Mouse (Mus musculus) neural tube, embryonic 11.5 days (tissue): ENCODE measurements around the gene Pipox. TPM values are rescaled to one million over a fixed set of nuclear protein-coding genes. Genes with fewer than 3 reads are reported as not detected.

Experiments used
- ATAC-seq: fragments of 200-750 bp; cut with Nextera tagmentation; 2 replicates; pipeline ENCODE4 v1.8.0; 2017; ENCODE audit warnings: moderate number of reproducible peaks, mild to moderate bottlenecking, moderate TSS enrichment, moderate library complexity; ENCODE audit not compliant: insufficient read depth, low FRiP score, low TSS enrichment
- DNase-seq: peaks from one replicate; pipeline ENCODE4 v3.0.0-alpha.2; 2015; ENCODE audit warnings: low spot score
- H3K27ac ChIP-seq: fragments of 300-500 bp; sonication (generic); 2 replicates; pipeline ENCODE4 v1.5.1; 2014; ENCODE audit warnings: low read depth, mild to moderate bottlenecking, low read length
- H3K27me3 ChIP-seq: fragments of 300-500 bp; sonication (generic); 2 replicates; pipeline ENCODE4 v1.6.1; 2014; ENCODE audit warnings: mild to moderate bottlenecking, low read length, mixed read lengths; ENCODE audit not compliant: control insufficient read depth, insufficient read depth
- H3K36me3 ChIP-seq: fragments of 300-500 bp; sonication (generic); 2 replicates; pipeline ENCODE4 v1.6.1; 2014; ENCODE audit warnings: mild to moderate bottlenecking, low read length, moderate library complexity, mixed read lengths; ENCODE audit not compliant: control insufficient read depth, insufficient read depth
- H3K4me1 ChIP-seq: fragments of 300-500 bp; sonication (generic); 2 replicates; pipeline ENCODE4 v1.6.1; 2014; ENCODE audit warnings: low read length, mixed read lengths; ENCODE audit not compliant: control insufficient read depth, insufficient read depth
- H3K4me2 ChIP-seq: fragments of 300-500 bp; sonication (generic); 2 replicates; pipeline ENCODE4 v1.6.1; 2014; ENCODE audit warnings: low read depth, mild to moderate bottlenecking, moderate library complexity
- H3K4me3 ChIP-seq: fragments of 300-500 bp; sonication (generic); 2 replicates; pipeline ENCODE4 v1.5.1; 2014; ENCODE audit warnings: low read depth, low read length
- H3K9ac ChIP-seq: fragments of 300-500 bp; sonication (generic); 2 replicates; pipeline ENCODE4 v1.6.1; 2014; ENCODE audit warnings: mild to moderate bottlenecking, low read length
- H3K9me3 ChIP-seq: fragments of 300-500 bp; sonication (generic); 2 replicates; pipeline ENCODE4 v1.6.1; 2016; ENCODE audit warnings: low read length; ENCODE audit not compliant: control insufficient read depth
- WGBS: fragments of 180-500 bp; shearing (Covaris S2); extraction: QIAGEN DNeasy Blood & Tissue Kit; methylation state at CpG from one replicate; pipeline ENCODE4 v1.1.7; 2014; 5-methylcytosine and 5-hydroxymethylcytosine counted together
- polyA plus RNA-seq: library from polyadenylated mRNA; unstranded; fragments of >200 nt; fragmentation: Nextera tagmentation; extraction: Ambion mirVana; gene quantifications from 2 replicates; pipeline ENCODE4 v1.2.1, GENCODE M21; 2014

Pipox gene
- polyA plus RNA-seq = 2.6 and 4.0 TPM in 2 replicates

DNA sequence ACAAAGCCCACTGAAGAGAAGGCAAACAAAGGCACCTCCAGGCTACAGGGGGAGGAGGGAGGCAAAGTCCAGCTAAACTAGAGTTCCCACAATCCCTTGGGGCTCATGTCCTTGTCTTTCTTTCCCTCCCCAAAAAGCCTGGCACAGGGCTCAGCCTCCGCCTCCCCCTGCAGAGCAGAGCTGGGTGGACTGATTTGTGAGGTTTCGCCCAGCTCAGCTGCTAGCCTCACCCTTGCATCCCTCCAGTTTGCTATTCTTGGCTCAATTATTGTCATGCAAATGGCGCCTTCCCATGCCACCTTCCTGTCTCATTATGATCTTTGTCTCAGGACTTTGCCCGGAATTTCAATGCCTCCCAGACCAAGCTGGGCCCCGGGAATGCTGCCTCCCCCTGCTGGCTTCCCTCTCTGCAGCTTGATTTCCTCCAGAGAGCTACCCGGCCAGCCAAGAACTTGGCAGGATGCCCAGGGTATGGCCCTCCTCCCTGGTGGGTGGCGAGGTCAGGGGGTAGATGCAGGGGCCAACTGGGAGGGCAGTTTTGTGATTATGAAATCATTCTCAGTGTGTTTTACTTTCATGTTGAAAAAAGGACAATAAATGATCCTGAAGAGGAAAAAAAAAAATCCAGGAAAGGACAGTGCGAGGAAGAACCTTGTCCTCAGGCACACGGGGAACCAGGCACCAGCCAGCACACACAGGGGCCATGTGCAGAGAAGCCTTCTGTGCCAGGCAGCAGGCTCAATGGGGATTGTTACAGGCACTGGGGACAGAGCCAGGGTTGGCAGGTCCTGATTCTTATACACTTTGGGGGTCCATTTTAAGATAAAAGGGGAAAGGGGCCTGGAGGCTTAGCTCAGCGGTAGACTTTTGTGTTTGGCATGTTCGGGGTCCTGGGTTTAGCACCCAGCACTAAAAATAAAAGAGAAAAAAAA is at the start of gene Pipox:
Pipox (minus strand) TSS at position 310 of the 932 bp plus-strand sequence.
- Histone ChIP-seq H3K27me3 (peaks cover 26% of the 10 kb centered on the region), H3K4me3 (peak within 1 kb of the TSS; percentile 10; the same call in 1 of the 2 replicates), H3K4me1 (peaks cover 22% of the 10 kb centered on the region), H3K27ac (peak within 1 kb of the TSS; percentile 85), H3K36me3 (no peaks in the 10 kb centered on the region), H3K4me2 (peak within 1 kb of the TSS; percentile 30), H3K9ac (peak within 1 kb of the TSS; percentile 49), H3K9me3 (no peaks in the 10 kb centered on the region)
- WGBS = 18% methylated on average over 11 of the region's 11 CpGs
- peak; percentile 82 for ATAC-seq
- DNase-seq = peak; percentile 86

DNA sequence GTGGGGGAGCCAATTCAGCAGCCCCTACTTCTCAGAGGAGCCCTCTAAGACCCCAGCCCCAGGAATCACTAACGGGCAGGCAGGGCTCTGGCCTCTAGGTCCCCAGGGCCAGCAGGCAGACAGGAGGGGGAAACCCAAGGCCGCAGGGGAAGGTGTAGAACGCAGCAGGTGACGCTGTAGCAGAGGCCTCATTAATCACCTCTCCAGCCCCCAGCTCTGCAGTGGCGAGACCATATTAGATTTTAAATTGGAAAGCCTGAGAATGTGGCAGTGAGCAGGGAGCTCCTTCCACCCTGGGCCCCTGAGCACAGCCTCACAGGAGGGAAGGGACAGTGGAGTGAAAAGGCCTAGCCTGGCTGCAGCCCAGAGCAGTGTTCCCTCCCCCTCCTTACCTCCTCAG is 48.3 kb upstream of the Pipox start:
- H3K9me3 ChIP-seq = no peaks in the 10 kb centered on the region
- DNase-seq (peak; percentile 40), ATAC-seq (no peak)
- peaks cover 29% of the 10 kb centered on the region for H3K27me3 ChIP-seq
- H3K4me1 ChIP-seq = peaks cover 9% of the 10 kb centered on the region
- no peak overlapping the region for H3K9ac ChIP-seq
- 0 out of 2 replicates have a peak overlapping the region, but pooled peaks have one; percentile 24 for H3K27ac ChIP-seq
- H3K4me2 ChIP-seq = no peak overlapping the region
- H3K4me3 ChIP-seq = no peak overlapping the region
- 12% methylated on average over 5 of the region's 5 CpGs for WGBS
- H3K36me3 ChIP-seq = no peaks in the 10 kb centered on the region

DNA sequence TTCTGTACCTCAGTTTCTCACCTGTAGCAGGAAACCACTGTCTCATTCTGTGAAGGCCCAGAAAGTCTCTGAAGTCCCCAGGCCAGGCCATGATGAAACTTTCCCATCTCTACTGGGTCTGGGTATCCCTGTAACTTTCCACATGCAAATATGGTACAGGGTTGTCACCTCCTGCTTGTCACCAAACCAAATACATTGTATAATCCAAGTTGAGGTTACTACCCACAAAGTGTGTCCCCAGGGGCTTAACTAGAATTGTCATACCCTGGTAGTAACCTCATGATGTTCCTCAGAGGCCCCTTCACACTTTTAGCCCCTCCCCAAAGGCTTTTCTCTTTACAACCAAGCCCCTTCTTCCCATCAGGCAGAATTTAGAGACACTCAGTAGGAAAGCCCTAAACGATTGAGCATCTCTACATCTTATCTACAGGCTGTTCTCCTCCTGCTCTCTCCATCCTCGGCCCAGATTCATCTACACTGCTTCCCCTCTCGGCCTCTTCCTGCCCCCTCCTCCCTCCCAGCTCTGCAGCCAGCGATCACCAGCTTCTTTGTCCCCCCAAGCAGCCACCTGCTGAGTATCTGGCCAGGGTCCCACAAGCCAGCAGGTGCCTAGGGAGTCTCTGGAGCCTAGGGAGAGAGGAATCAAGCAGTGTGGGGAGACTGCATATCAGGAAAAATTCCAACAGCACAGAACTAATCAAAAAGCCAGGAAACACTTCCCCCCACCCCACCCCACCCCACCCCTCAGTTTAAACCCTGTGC is 43.9 kb upstream of the Pipox start:
- DNase-seq = no peak
- Histone ChIP-seq H3K27ac (no peak overlapping the region), H3K36me3 (no peaks in the 10 kb centered on the region), H3K9ac (no peak overlapping the region), H3K9me3 (no peaks in the 10 kb centered on the region), H3K27me3 (peaks cover 64% of the 10 kb centered on the region), H3K4me2 (no peak overlapping the region), H3K4me1 (peaks cover 12% of the 10 kb centered on the region), H3K4me3 (no peak overlapping the region)
- WGBS = 18% methylated on average over 4 of the region's 4 CpGs
- no peak for ATAC-seq

DNA sequence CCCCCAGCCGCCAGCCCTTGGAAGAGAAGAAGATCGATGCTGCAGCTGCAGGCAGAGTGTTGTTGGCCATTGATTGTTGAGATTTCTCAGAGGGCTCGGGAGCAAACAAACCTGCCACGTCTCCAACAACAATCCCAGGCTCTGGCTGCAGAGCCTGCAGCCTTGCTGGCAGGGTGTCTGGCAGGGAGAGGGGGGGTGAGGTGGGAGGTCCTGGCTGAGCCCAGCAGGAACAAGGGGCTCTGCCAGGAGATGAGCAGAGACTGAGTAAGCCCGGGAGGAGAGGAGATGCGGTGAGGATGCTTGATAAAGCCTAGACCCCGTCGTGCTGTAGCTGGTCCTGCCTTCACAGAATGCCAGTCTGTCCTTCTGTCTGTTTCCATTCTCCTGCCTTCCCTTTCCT is 43.0 kb upstream of the Pipox start:
- peaks cover 8% of the 10 kb centered on the region for H3K4me1 ChIP-seq
- H3K36me3 ChIP-seq = no peaks in the 10 kb centered on the region
- no peak overlapping the region for H3K27ac ChIP-seq
- H3K9ac ChIP-seq = no peak overlapping the region
- 18% methylated on average over 8 of the region's 8 CpGs for WGBS
- peaks cover 70% of the 10 kb centered on the region for H3K27me3 ChIP-seq
- H3K9me3 ChIP-seq = no peaks in the 10 kb centered on the region
- ATAC-seq (no peak), DNase-seq (no peak)
- no peak overlapping the region for H3K4me2 ChIP-seq
- H3K4me3 ChIP-seq = no peak overlapping the region

DNA sequence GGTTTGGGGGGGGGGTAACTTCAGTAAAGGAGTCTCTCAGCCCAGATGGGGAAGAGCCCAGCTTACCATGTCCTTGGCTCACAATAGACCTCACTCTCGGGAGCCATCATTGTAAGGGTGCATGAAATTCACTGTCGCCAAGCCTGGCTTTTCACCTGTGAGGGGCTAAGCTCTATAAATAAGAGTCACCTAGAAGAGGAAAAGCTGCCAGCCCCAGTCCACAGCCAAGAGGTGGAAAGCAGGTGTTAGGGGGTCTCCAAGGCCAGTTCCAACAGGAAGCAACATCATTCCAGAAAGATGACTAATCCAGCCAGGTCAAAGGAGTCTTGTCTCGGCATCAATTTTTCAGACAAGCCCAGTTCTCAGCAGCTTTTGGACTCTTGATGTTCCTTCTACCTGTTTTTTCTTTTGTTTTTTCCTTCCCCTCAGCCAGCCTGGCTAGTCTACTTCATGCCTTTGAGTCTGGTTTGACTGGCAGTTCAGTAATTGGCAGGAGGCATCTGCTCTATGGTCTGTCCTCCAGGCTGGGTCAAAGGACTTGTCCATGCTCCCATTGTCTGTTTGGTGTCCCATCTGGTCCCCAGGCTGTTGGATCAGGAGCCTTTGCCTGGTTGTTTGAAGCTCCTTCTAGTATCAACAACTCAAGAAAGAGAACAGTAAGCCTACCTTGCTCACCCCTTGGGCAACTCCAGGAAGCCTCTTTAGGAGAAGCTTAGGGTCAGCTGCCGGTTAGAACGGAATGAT is 40.8 kb upstream of the Pipox start:
- WGBS = 66% methylated on average over 5 of the region's 5 CpGs
- peaks cover 74% of the 10 kb centered on the region for H3K27me3 ChIP-seq

DNA sequence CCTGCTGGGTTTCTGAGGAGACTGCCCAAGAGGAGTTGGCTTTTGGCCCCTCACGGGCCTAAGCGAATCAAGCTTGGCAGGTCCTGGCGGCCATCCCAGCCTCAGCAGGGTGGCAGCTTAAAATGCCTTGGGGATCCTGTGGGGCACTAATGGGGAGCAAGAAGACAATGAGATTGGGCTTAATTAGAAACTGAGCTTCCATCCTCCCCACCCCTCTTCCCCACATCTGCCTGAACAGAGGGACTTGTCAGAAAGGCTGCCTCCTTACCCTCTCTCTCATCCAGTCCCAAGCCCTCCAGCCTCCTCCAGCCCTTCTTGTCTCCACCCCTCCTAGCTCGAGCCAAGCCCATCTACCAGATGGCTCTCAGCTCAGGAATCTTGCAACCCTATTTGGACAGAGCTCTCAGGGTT is 40.2 kb upstream of the Pipox start:
- Histone ChIP-seq H3K27me3 (peaks cover 68% of the 10 kb centered on the region), H3K4me1 (peaks cover 10% of the 10 kb centered on the region), H3K4me2 (no peak overlapping the region), H3K4me3 (no peak overlapping the region), H3K9me3 (no peaks in the 10 kb centered on the region), H3K36me3 (no peaks in the 10 kb centered on the region), H3K9ac (no peak overlapping the region), H3K27ac (no peak overlapping the region)
- no peak for DNase-seq
- no peak for ATAC-seq
- WGBS = 7% methylated on average over 4 of the region's 4 CpGs

More for the DNA sequence above, 40.8 kb upstream of the Pipox start:
- DNase-seq (no peak), ATAC-seq (no peak)
- H3K4me3 ChIP-seq = no peak overlapping the region
- no peak overlapping the region for H3K27ac ChIP-seq
- no peak overlapping the region for H3K4me2 ChIP-seq
- H3K36me3 ChIP-seq = no peaks in the 10 kb centered on the region
- H3K9ac ChIP-seq = no peak overlapping the region
- no peaks in the 10 kb centered on the region for H3K9me3 ChIP-seq
- peaks cover 10% of the 10 kb centered on the region for H3K4me1 ChIP-seq

DNA sequence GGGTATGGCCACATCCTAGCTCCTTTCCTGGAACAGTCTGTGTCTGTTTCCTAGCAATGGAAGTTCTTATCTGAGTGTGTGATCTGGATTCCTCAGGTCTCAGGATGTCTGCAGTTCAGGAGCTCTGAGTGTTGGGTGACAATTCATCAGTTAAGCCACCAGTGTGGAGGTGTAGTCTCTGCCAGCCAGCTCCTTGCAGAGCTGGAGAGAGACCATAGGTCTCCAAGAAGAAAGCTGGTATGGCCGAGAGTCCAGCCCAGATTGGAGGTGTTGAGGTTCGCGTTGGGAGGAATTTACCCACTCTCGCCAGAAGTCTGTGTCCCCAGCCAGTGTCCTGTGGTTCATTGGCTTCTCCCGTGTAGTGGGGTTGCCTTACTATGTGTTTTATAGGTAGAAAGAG is 38.7 kb upstream of the Pipox start:
- Histone ChIP-seq H3K27me3 (peaks cover 60% of the 10 kb centered on the region), H3K27ac (no peak overlapping the region), H3K4me1 (peaks cover 10% of the 10 kb centered on the region), H3K4me3 (peak overlapping the region; percentile 54), H3K36me3 (no peaks in the 10 kb centered on the region), H3K9ac (no peak overlapping the region), H3K9me3 (no peaks in the 10 kb centered on the region), H3K4me2 (peak overlapping the region; percentile 94)
- 48% methylated on average over 5 of the region's 5 CpGs for WGBS
- ATAC-seq (no peak), DNase-seq (no peak)
